Mouse (Mus musculus) forebrain, embryonic 12.5 days (tissue): ENCODE measurements around the gene Rnf151. TPM values are rescaled to one million over a fixed set of nuclear protein-coding genes. Genes with fewer than 3 reads are reported as not detected.

Source experiments
- ATAC-seq: fragments of 200-750 bp; cut with Nextera tagmentation; 2 replicates; pipeline ENCODE4 v1.8.0; 2017; ENCODE audit warnings: moderate TSS enrichment; ENCODE audit not compliant: low FRiP score
- H3K27ac ChIP-seq: fragments of 300-500 bp; sonication (generic); 2 replicates; pipeline ENCODE4 v1.5.1; 2016; ENCODE audit warnings: mild to moderate bottlenecking
- H3K27me3 ChIP-seq: fragments of 300-500 bp; sonication (generic); 2 replicates; pipeline ENCODE4 v1.6.1; 2016; ENCODE audit warnings: mild to moderate bottlenecking
- H3K36me3 ChIP-seq: fragments of 300-500 bp; sonication (generic); replicated peaks from 2 replicates; pipeline ENCODE4 v1.6.1; 2016; ENCODE audit warnings: mild to moderate bottlenecking
- H3K4me1 ChIP-seq: fragments of 300-500 bp; sonication (generic); 2 replicates; pipeline ENCODE4 v1.6.1; 2016
- H3K4me2 ChIP-seq: fragments of 300-500 bp; sonication (generic); 2 replicates; pipeline ENCODE4 v1.6.1; 2016; ENCODE audit warnings: mild to moderate bottlenecking, moderate library complexity
- H3K4me3 ChIP-seq: fragments of 300-500 bp; sonication (generic); replicated peaks from 2 replicates; pipeline ENCODE4 v1.5.1; 2016; ENCODE audit warnings: mild to moderate bottlenecking
- H3K9ac ChIP-seq: fragments of 300-500 bp; sonication (generic); 2 replicates; pipeline ENCODE4 v1.6.1; 2016; ENCODE audit warnings: mild to moderate bottlenecking
- H3K9me3 ChIP-seq: fragments of 300-500 bp; sonication (generic); 2 replicates; pipeline ENCODE4 v1.6.1; 2016
- WGBS: fragments of 180-500 bp; shearing (Covaris S2); methylation state at CpG from one replicate; pipeline ENCODE4 v1.1.7; 2016; 5-methylcytosine and 5-hydroxymethylcytosine counted together
- polyA plus RNA-seq: library from polyadenylated mRNA; unstranded; fragments of >200 nt; fragmentation: Nextera tagmentation; extraction: Ambion mirVana; gene quantifications from 2 replicates; pipeline ENCODE4 v1.2.1, GENCODE M21; 2016

Rnf151 gene
- polyA plus RNA-seq, 1 experiment from 2014 or later: not detected

DNA sequence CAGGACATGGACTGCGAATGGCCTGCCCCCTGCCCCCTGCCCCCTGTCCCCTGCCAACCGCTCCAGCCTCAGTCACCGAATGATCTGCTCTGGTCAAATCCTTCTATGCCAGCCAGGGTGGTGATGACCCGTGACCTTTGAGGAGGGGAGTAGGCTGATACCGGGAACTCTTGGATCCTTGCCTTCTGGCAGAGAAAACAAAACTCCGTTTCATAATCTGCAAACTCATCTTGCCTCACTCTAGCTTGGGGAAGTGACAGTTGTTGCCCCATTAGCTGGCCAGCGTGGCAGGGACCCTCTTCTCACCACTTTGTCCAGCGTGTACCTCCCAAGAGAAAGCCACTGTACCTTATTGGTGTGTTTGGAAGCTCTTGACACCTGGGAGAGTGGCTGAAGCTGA is 24.4 kb upstream of the Rnf151 start:
- no peak for ATAC-seq
- H3K4me3 ChIP-seq: no peak overlapping the region
- WGBS: 85% methylated on average over 8 of the region's 8 CpGs
- no peak overlapping the region for H3K27ac ChIP-seq
- peaks cover 3% of the 10 kb centered on the region for H3K4me1 ChIP-seq
- no peaks in the 10 kb centered on the region for H3K36me3 ChIP-seq
- H3K4me2 ChIP-seq: no peak overlapping the region
- no peak overlapping the region for H3K9ac ChIP-seq
- H3K27me3 ChIP-seq: peaks cover 14% of the 10 kb centered on the region; the same call in 1 of the 2 replicates
- no peaks in the 10 kb centered on the region for H3K9me3 ChIP-seq

DNA sequence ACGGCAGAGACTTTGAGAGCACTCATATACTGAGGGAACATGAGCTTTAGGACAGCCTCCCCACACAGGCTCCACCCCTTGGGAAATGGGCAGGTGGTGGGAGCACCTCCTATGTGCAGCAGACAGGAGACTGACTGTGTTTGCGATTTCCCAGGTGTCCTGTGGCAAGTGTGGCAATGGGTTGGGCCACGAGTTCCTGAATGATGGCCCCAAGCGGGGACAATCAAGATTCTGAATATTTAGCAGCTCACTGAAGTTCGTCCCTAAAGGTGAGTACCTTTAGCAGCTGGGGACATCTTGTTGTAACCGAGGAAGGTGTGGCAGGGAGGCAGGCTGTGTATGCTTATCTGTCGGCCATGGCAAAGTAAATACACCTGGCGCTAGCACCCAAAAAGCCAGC is 22.1 kb upstream of the Rnf151 start:
- H3K9me3 ChIP-seq: no peaks in the 10 kb centered on the region
- no peak for ATAC-seq
- H3K9ac ChIP-seq: no peak overlapping the region
- H3K4me2 ChIP-seq: no peak overlapping the region
- H3K27ac ChIP-seq: no peak overlapping the region
- H3K4me1 ChIP-seq: peaks cover 17% of the 10 kb centered on the region
- 87% methylated on average over 8 of the region's 8 CpGs for WGBS
- peaks cover 5% of the 10 kb centered on the region; the same call in 1 of the 2 replicates for H3K27me3 ChIP-seq
- H3K4me3 ChIP-seq: no peak overlapping the region
- H3K36me3 ChIP-seq: no peaks in the 10 kb centered on the region

DNA sequence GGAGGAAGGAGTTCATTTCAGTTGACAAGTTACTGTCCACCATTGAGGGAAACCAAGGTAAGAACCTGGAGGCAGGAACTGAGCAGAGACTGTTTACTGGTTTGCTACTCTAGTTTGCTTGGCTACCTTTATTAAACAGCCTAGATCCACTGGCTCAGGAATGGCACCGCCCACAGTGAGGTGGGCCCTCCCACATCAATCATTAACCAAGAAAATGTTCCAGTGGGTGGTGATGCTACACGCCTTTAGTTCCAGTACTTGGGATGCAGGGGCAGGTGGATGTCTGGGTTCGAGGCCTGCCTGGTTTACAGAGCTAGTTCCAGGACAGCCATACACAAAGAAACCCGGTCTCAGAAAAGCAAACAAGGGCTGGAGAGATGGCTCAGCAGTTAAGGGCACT is 20.4 kb upstream of the Rnf151 start:
- 80% methylated on average over 4 of the region's 4 CpGs for WGBS
- Histone ChIP-seq H3K4me1 (peaks cover 17% of the 10 kb centered on the region), H3K9ac (no peak overlapping the region), H3K27ac (no peak overlapping the region), H3K4me2 (no peak overlapping the region), H3K27me3 (peaks cover 5% of the 10 kb centered on the region; the same call in 1 of the 2 replicates), H3K9me3 (no peaks in the 10 kb centered on the region), H3K36me3 (no peaks in the 10 kb centered on the region), H3K4me3 (no peak overlapping the region)
- ATAC-seq: no peak

DNA sequence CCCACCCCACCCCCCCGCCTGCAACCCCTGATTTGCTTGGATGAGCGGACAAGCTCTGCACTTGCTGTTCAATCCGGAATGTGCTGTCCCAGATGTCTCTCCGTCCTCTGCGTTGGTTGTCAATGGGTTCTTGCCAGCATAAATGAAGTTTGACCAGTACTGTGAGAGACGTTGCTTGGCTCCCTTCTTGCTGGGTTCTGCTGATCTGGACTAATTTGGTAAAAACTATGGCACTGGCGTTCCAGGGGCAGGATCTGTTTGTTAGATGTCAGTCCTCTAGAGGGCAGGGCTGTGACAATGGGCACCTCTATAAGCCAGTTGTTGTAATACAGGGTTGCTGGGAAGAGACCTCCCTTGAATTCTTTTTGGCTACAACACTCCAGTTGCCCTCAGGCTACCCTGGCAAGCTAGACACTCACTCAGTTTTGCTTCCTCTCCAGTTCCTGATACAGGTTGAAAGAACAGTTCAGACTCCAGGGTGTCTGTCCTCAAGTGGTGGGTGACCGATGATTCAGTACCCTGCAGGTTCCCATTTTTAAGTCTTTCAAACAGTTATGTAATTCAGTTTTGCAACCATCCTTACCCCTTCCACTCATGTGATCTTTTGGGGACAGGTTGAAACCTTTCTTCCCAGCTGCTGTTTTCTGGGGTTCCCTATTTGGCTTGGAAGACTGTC is 19.4 kb upstream of the Rnf151 start:
- H3K4me2 ChIP-seq: peak overlapping the region; percentile 88
- no peaks in the 10 kb centered on the region for H3K36me3 ChIP-seq
- no peak for ATAC-seq
- peaks cover 17% of the 10 kb centered on the region for H3K4me1 ChIP-seq
- H3K27ac ChIP-seq: no peak overlapping the region
- no peaks in the 10 kb centered on the region for H3K9me3 ChIP-seq
- H3K9ac ChIP-seq: peak overlapping the region; percentile 69
- H3K27me3 ChIP-seq: peaks cover 5% of the 10 kb centered on the region; the same call in 1 of the 2 replicates
- 30% methylated on average over 8 of the region's 8 CpGs for WGBS
- peak overlapping the region; percentile 55 for H3K4me3 ChIP-seq

DNA sequence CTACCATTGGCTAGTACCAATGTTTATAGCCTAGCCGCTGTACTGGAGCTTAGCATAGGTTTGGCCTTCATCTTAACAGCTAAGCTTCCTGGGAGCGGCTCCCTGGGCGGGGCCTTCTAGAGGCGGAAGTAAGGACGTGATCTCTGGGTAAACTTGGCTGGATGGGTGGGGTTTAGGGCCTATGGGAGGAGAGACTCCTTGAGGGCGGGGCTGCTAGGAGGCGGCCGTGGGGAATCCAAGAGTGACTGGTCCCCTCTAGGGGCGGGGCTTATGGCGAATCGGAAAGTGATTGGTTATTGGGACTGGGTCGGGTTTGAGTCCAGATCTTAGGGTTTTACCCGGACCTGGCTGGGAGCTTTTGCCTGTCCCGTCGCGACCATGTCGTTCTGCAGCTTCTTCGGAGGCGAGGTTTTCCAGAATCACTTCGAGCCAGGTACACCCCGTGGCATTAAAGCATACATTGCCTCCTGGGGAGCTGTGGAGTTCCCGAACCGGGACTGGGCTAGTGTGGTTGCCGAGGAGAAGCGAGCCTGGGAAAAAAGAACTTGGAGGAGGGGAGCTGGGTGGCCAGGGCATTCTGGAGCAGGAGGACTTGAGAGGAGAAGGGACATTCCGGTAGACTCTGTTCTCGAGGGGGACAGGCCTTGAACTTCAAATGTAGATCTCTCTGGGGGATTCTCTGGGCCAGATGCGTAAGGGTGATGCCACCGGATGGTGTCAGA is 18.6 kb upstream of the Rnf151 start, which contains the start of gene Msrb1:
Gene Msrb1 (plus strand): TSS at position 313 of the 722 bp plus-strand sequence.
- no peaks in the 10 kb centered on the region for H3K36me3 ChIP-seq
- H3K27me3 ChIP-seq: peaks cover 5% of the 10 kb centered on the region; the same call in 1 of the 2 replicates
- H3K4me1 ChIP-seq: peaks cover 17% of the 10 kb centered on the region
- WGBS: 1% methylated on average over 29 of the region's 29 CpGs
- H3K4me3 ChIP-seq: peak within 1 kb of the TSS; percentile 55
- peak within 1 kb of the TSS; percentile 88 for H3K4me2 ChIP-seq
- H3K27ac ChIP-seq: peak within 1 kb of the TSS; percentile 60
- ATAC-seq: peak; percentile 97
- H3K9ac ChIP-seq: peak within 1 kb of the TSS; percentile 69
- no peaks in the 10 kb centered on the region for H3K9me3 ChIP-seq

DNA sequence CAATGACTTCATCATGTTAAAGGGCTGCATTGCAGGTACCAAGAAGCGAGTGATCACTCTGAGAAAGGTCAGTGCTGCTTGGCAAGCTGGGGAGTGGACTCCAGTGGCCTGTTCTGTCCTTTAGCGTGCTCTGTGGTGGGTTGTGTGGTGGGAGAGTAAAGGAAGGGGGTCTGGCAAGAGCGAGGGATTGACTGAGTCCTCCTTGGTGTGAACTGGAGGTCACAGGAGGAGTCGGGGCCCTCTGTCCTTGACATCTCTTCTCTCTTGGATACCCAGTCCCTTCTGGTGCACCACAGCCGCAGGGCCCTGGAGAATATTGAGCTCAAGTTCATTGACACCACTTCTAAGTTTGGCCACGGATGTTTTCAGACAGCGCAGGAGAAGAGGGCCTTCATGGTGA is 17.6 kb upstream of the Rnf151 start:
- Histone ChIP-seq H3K4me2 (no peak overlapping the region), H3K36me3 (no peaks in the 10 kb centered on the region), H3K27me3 (peaks cover 5% of the 10 kb centered on the region; the same call in 1 of the 2 replicates), H3K4me3 (no peak overlapping the region), H3K9ac (no peak overlapping the region), H3K9me3 (no peaks in the 10 kb centered on the region), H3K4me1 (peaks cover 17% of the 10 kb centered on the region), H3K27ac (peak overlapping the region; percentile 60; the same call in 1 of the 2 replicates)
- no peak for ATAC-seq
- 89% methylated on average over 7 of the region's 7 CpGs for WGBS

DNA sequence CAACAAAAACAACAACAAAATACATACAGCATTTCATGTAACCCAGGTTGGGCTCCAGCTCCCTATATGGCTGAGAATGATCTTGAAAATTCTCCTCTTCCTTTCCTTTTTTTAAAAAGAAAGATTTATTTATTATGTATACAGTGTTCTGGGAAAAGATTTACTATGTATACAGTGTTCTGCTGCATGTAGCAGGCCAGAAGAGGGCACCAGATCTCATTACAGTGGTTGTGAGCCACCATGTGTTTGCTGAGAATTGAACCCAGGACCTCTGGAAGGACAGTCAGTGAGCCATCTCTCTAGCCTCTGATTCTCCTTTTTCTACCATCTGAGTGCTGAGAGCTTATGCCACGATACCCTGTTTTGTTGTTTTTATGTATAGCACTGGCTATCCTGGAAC is 16.6 kb upstream of the Rnf151 start:
- 85% methylated on average over 1 of the region's 1 CpGs for WGBS
- H3K4me3 ChIP-seq: no peak overlapping the region
- H3K4me2 ChIP-seq: no peak overlapping the region
- no peaks in the 10 kb centered on the region for H3K9me3 ChIP-seq
- ATAC-seq: no peak
- no peak overlapping the region for H3K27ac ChIP-seq
- H3K27me3 ChIP-seq: peaks cover 8% of the 10 kb centered on the region
- peaks cover 17% of the 10 kb centered on the region for H3K4me1 ChIP-seq
- H3K36me3 ChIP-seq: no peaks in the 10 kb centered on the region
- H3K9ac ChIP-seq: no peak overlapping the region

DNA sequence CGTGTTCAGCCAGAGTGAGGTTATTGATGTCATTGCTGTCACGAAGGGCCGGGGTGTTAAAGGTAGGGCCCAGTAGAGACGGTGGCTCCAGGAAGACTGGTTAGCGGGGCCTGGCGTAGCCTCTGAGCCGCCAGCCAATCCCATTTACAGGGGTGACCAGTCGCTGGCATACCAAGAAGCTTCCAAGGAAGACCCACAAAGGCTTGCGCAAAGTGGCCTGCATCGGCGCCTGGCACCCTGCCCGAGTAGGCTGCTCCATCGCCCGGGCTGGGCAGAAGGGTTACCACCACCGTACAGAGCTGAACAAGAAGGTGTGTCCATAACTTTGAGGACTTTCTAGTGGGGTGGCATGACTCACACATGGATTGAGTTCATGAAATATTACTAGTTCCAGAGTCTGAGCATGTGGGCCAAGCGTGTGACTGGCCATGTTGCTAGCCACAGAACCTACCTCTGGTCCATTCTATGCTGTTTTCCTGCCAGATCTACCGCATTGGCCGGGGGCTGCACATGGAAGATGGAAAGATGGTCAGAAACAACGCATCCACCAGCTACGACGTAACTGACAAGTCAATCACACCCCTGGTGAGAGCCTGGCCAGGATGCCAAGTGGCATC is 15.7 kb upstream of the Rnf151 start:
- WGBS: 88% methylated on average over 21 of the region's 21 CpGs
- H3K9ac ChIP-seq: no peak overlapping the region
- no peaks in the 10 kb centered on the region for H3K9me3 ChIP-seq
- peaks cover 17% of the 10 kb centered on the region for H3K4me1 ChIP-seq
- H3K4me2 ChIP-seq: no peak overlapping the region
- H3K36me3 ChIP-seq: no peaks in the 10 kb centered on the region
- H3K4me3 ChIP-seq: no peak overlapping the region
- H3K27me3 ChIP-seq: peaks cover 9% of the 10 kb centered on the region
- no peak overlapping the region for H3K27ac ChIP-seq
- ATAC-seq: no peak

DNA sequence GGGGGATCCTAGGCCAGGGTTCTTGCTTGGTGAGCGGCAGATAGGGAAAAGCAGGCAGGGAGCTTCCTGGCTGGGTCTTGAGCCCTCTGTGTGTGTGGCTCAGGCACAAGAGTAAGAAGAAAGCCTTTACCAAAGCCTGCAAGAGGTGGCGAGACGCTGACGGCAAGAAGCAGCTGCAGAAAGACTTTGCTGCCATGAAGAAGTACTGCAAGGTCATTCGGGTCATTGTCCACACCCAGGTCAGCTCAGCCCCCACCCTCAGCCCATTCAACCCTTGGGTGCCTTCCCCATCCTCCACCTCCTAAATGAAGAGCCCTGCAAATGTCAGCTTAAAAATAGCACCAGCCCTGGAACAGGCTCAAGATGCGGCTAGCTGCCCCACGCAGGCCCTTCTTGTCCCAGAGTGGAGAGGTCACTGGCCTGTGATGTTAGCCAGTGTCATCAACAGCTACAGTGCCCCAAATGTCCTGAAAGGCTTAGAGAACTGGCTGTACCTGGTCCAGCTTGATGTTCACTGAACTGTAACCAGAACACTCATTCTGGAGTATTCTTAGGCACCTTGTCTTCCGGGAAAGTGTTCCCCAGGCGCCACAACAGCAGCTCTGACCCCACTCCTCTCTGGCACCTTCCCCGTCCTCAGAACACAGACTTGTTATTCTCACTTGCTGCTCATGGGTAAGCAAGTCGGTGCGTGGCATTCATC is 14.5 kb upstream of the Rnf151 start:
- Histone ChIP-seq H3K27ac (no peak overlapping the region), H3K9me3 (no peaks in the 10 kb centered on the region), H3K27me3 (peaks cover 14% of the 10 kb centered on the region), H3K9ac (no peak overlapping the region), H3K36me3 (no peaks in the 10 kb centered on the region), H3K4me1 (peaks cover 15% of the 10 kb centered on the region), H3K4me3 (no peak overlapping the region), H3K4me2 (no peak overlapping the region)
- 83% methylated on average over 12 of the region's 12 CpGs for WGBS
- ATAC-seq: no peak

DNA sequence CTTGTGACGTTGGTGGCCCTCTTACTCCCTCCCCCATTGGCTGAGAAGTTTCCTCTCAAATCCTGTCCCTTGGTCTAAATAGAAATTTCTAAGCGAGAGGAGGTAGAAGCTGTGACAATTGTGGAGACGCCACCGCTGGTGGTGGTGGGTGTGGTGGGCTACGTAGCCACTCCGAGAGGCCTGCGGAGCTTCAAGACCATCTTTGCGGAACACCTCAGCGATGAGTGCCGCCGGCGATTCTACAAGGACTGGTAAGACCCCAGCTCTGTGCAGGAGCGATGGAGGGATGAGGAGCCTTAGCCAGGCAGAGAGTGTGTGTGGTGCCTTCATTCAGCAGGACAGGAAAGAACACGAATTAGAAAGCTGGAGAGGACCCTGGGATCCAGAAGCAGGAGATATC is 12.9 kb upstream of the Rnf151 start:
- Histone ChIP-seq H3K27ac (no peak overlapping the region), H3K27me3 (peaks cover 15% of the 10 kb centered on the region), H3K4me1 (peaks cover 2% of the 10 kb centered on the region), H3K36me3 (no peaks in the 10 kb centered on the region), H3K9ac (no peak overlapping the region), H3K9me3 (no peaks in the 10 kb centered on the region), H3K4me3 (no peak overlapping the region), H3K4me2 (no peak overlapping the region)
- 84% methylated on average over 14 of the region's 14 CpGs for WGBS
- ATAC-seq: no peak

DNA sequence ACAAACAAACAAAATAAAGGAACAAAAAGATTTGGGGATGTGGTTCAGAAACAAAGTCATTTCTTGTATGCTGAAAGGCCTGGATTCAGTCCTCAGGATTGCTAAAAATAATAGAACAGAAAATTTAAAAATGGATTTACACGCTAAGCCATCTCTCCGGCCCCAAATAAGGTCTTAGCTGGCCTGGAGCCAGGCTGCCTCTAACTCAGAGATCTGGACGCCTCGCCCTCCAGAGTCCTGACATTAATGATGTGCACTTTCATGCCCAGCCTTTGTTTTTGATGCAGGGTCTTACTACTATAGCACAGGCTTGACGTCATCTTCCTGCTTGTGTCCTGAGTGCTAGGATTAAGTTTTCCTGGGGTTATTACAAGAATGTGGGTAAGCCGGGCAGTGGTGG is 11.2 kb upstream of the Rnf151 start:
- Histone ChIP-seq H3K4me3 (no peak overlapping the region), H3K4me2 (no peak overlapping the region), H3K27ac (no peak overlapping the region), H3K4me1 (0 out of 2 replicates have a peak, but pooled peaks cover 3% of the 10 kb centered on the region), H3K27me3 (peaks cover 10% of the 10 kb centered on the region; the same call in 1 of the 2 replicates), H3K36me3 (no peaks in the 10 kb centered on the region), H3K9ac (no peak overlapping the region), H3K9me3 (no peaks in the 10 kb centered on the region)
- 85% methylated on average over 6 of the region's 6 CpGs for WGBS
- no peak for ATAC-seq

DNA sequence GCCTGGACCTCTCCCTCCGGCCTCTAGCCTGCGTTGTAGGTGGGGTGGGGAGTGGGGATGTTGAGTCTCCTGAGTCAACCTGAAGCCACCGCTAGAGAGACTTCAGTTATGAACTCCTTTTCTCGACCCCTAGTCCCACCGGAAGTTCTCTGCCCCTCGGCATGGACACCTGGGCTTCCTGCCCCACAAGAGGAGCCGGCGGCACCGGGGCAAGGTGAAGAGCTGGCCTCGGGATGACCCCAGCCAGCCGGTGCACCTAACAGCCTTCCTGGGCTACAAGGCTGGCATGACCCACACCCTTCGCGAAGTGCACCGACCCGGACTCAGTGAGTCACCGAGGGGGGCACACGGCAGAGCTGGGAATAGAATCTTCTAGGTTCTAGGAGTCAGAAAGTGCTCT is 10.3 kb upstream of the Rnf151 start:
- Histone ChIP-seq H3K9me3 (no peaks in the 10 kb centered on the region), H3K36me3 (no peaks in the 10 kb centered on the region), H3K27me3 (peaks cover 10% of the 10 kb centered on the region; the same call in 1 of the 2 replicates), H3K4me1 (peaks cover 10% of the 10 kb centered on the region), H3K4me2 (no peak overlapping the region), H3K4me3 (no peak overlapping the region), H3K27ac (no peak overlapping the region), H3K9ac (no peak overlapping the region)
- ATAC-seq: no peak
- WGBS: 77% methylated on average over 17 of the region's 17 CpGs
